Comparison of ENCODE assay signal across 8 mouse cellular contexts in genomic region chr13:80963591-80963940, GRCm38 (mm10).
DNase-seq lines count a peak whose midpoint lies in the region; ATAC-seq lines count a peak whose summit lies in the region.

No protein-coding gene starts in this region.

- intact Hi-C loops in heart, postnatal 10 days (cut with DNase I) = loop anchor here (2.0 to 10.0 kb wide), 3 partner anchors 81 to 391 kb away; partner anchors contain the start of gene Arrdc3

- H3K4me1 ChIP-seq in limb, embryonic 11.5 days (ENCODE audit: control insufficient read depth, insufficient read depth, low read length) = no peaks in the 10 kb centered on the region
- peaks cover 12% of the 10 kb centered on the region; the same call in 1 of the 2 replicates for H3K4me1 ChIP-seq in limb, embryonic 10.5 days
- H3K4me1 ChIP-seq in embryonic facial prominence, embryonic 14.5 days (ENCODE audit: control insufficient read depth, insufficient read depth, low read length) = peaks cover 6% of the 10 kb centered on the region; the same call in 1 of the 2 replicates
- H3K4me1 ChIP-seq in midbrain, embryonic 16.5 days (ENCODE audit: control insufficient read depth, insufficient read depth, low read length) = peaks cover 3% of the 10 kb centered on the region; the same call in 1 of the 2 replicates

- no peak overlapping the region for H3K9ac ChIP-seq in limb, embryonic 11.5 days (ENCODE audit: low read length)
- H3K9ac ChIP-seq in embryonic facial prominence, embryonic 14.5 days (ENCODE audit: low read depth, low read length) = peak overlapping the region; percentile 75; the same call in 1 of the 2 replicates
- H3K9ac ChIP-seq in midbrain, embryonic 16.5 days (ENCODE audit: low read depth, low read length) = no peak overlapping the region; the same call in 1 of the 2 replicates

- DNase-seq in limb, embryonic 11.5 days (ENCODE audit: low spot score) = no peak
- no peak for DNase-seq in limb, embryonic 10.5 days (ENCODE audit: low spot score)
- DNase-seq in embryonic facial prominence, embryonic 14.5 days (ENCODE audit: low spot score) = peak; percentile 47
- peak; percentile 38 to 48 for DNase-seq in heart, postnatal 10 days
- no peak for DNase-seq in lung, postnatal 25 days (ENCODE audit: low spot score)
- DNase-seq in lung, postnatal 36 days = no peak
- DNase-seq in retina, embryonic 14.5 days (ENCODE audit: low spot score) = no peak

- ATAC-seq in limb, embryonic 11.5 days (ENCODE audit: insufficient number of reproducible peaks, low FRiP score, low TSS enrichment, low read depth) = no peak
- no peak for ATAC-seq in embryonic facial prominence, embryonic 14.5 days (ENCODE audit: low read depth)
- no peak for ATAC-seq in midbrain, embryonic 16.5 days

- H3K4me2 ChIP-seq in limb, embryonic 11.5 days (ENCODE audit: low read depth, severe bottlenecking) = peak overlapping the region; percentile 66; the same call in 1 of the 2 replicates
- peak overlapping the region; percentile 75 for H3K4me2 ChIP-seq in embryonic facial prominence, embryonic 14.5 days (ENCODE audit: low read depth, low read length)
- H3K4me2 ChIP-seq in midbrain, embryonic 16.5 days (ENCODE audit: low read length) = peak overlapping the region; percentile 79

- H3K9me3 ChIP-seq in limb, embryonic 11.5 days (ENCODE audit: control insufficient read depth, low read length) = no peaks in the 10 kb centered on the region
- no peaks in the 10 kb centered on the region for H3K9me3 ChIP-seq in limb, embryonic 10.5 days (replicated peaks)
- no peaks in the 10 kb centered on the region for H3K9me3 ChIP-seq in embryonic facial prominence, embryonic 14.5 days (ENCODE audit: control insufficient read depth, low read length)
- H3K9me3 ChIP-seq in midbrain, embryonic 16.5 days (replicated peaks; ENCODE audit: control insufficient read depth, low read length, poor library complexity, severe bottlenecking) = no peaks in the 10 kb centered on the region

- WGBS in limb, embryonic 11.5 days = 83% methylated on average over 11 of the region's 11 CpGs
- 85% methylated on average over 11 of the region's 11 CpGs for WGBS in limb, embryonic 10.5 days
- 68% methylated on average over 11 of the region's 11 CpGs for WGBS in embryonic facial prominence, embryonic 14.5 days
- 73% methylated on average over 11 of the region's 11 CpGs for WGBS in midbrain, embryonic 16.5 days

- no peak overlapping the region for H3K27ac ChIP-seq in limb, embryonic 11.5 days (replicated peaks; ENCODE audit: low read depth, low read length)
- H3K27ac ChIP-seq in limb, embryonic 10.5 days = no peak overlapping the region
- H3K27ac ChIP-seq in embryonic facial prominence, embryonic 14.5 days (replicated peaks; ENCODE audit: low read depth, low read length) = peak overlapping the region; percentile 89; the same call in 1 of the 2 replicates
- H3K27ac ChIP-seq in midbrain, embryonic 16.5 days (ENCODE audit: low read length) = no peak overlapping the region

- H3K27me3 ChIP-seq in limb, embryonic 11.5 days (ENCODE audit: control insufficient read depth, insufficient read depth, low read length) = no peaks in the 10 kb centered on the region
- H3K27me3 ChIP-seq in limb, embryonic 10.5 days (ENCODE audit: low read depth, poor library complexity, severe bottlenecking) = peaks cover 8% of the 10 kb centered on the region; the same call in 1 of the 2 replicates
- H3K27me3 ChIP-seq in embryonic facial prominence, embryonic 14.5 days (replicated peaks; ENCODE audit: control insufficient read depth, insufficient read depth, low read length) = no peaks in the 10 kb centered on the region
- H3K27me3 ChIP-seq in midbrain, embryonic 16.5 days (ENCODE audit: control insufficient read depth, insufficient read depth, low read depth, low read length) = no peaks in the 10 kb centered on the region

- H3K4me3 ChIP-seq in limb, embryonic 11.5 days (ENCODE audit: low read depth, low read length) = no peak overlapping the region
- no peak overlapping the region; the same call in 1 of the 2 replicates for H3K4me3 ChIP-seq in limb, embryonic 10.5 days
- H3K4me3 ChIP-seq in embryonic facial prominence, embryonic 14.5 days (ENCODE audit: low read depth, low read length) = 0 out of 2 replicates have a peak overlapping the region, but pooled peaks have one; percentile 52
- H3K4me3 ChIP-seq in midbrain, embryonic 16.5 days (ENCODE audit: low read depth, low read length) = no peak overlapping the region

- H3K36me3 ChIP-seq in limb, embryonic 11.5 days (ENCODE audit: control insufficient read depth, insufficient read depth, low read length) = no peaks in the 10 kb centered on the region
- H3K36me3 ChIP-seq in limb, embryonic 10.5 days = no peaks in the 10 kb centered on the region
- H3K36me3 ChIP-seq in embryonic facial prominence, embryonic 14.5 days (ENCODE audit: control insufficient read depth, insufficient read depth, low read length) = no peaks in the 10 kb centered on the region
- H3K36me3 ChIP-seq in midbrain, embryonic 16.5 days (ENCODE audit: control insufficient read depth, insufficient read depth, low read length) = no peaks in the 10 kb centered on the region

Comparison
In these comparisons a context has a peak if more than half of its experiments do, and no peak if none do; other contexts are left out.
1. DNase-seq: peak in embryonic facial prominence, embryonic 14.5 days (single experiment) and heart, postnatal 10 days (2 of 2); none in limb, embryonic 11.5 days (single experiment), limb, embryonic 10.5 days (single experiment), lung, postnatal 25 days (single experiment), lung, postnatal 36 days (single experiment) and retina, embryonic 14.5 days (single experiment).
2. Peak in every context shown above with its lines, with median percentiles within 50 percentile points of each other: H3K4me2 ChIP-seq.